Mouse (Mus musculus) splenic B cell, adult 2 months (primary cell): ENCODE data around the gene Polr1c.

Experiments
- DNase-seq: peaks from one replicate; pipeline ENCODE4 v3.0.0-alpha.2; 2011; ENCODE audit warnings: low read depth, low spot score
- H3K27me3 ChIP-seq: 2 replicates; pipeline ENCODE4 v1.6.1; 2012; ENCODE audit warnings: mild to moderate bottlenecking, low read length, moderate library complexity, mixed read lengths; ENCODE audit not compliant: control insufficient read depth, poor library complexity, insufficient read depth, severe bottlenecking
- H3K36me3 ChIP-seq: 2 replicates; pipeline ENCODE4 v1.6.1; 2012; ENCODE audit warnings: mild to moderate bottlenecking, low read length, moderate library complexity, mixed read lengths; ENCODE audit not compliant: control insufficient read depth, poor library complexity, insufficient read depth, severe bottlenecking

Polr1c gene

DNA sequence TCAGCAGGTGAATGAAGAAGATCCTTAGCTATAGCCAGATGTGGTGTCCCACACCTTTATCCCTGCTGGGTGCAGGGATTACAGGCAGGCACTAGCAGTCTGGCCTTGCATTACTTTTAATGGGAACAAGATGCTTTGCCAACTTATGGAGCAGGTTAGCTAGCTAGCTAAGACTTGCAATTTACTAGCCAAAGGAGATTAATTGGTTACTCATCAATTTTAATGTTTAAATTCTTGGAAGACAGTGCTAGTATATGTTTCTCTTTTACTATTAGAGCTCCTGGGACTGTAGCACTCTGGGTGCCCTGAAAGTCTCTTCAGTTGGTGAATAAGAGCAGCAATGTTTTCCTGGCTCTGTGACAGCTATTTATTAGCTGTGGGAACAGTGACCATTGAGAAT, 41.2 kb downstream of the Polr1c start:
- H3K36me3 ChIP-seq = peaks cover 16% of the 10 kb centered on the region
- DNase-seq = no peak
- H3K27me3 ChIP-seq = no peaks in the 10 kb centered on the region

DNA sequence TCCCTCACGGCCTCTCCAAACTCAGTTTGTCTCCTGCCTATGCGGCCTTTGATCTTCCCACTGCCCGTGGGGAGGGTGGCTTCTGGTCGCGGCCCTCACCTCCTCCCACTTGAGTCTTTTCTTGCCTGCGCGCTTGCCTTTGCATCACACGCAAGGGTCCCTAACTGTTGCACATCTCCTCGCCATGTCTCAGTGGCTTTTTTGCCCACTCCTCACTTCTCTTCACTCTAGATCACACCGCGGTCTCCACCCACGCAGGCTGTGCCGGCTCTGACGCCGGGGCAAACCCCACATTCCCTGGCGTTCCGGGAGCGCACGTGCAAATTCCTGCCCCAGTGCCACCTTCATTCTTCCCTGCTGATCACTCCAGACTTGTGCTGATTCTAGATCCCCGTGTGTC, 44.8 kb downstream of the Polr1c start:
- peaks cover 9% of the 10 kb centered on the region for H3K36me3 ChIP-seq
- no peak for DNase-seq
- H3K27me3 ChIP-seq = no peaks in the 10 kb centered on the region

DNA sequence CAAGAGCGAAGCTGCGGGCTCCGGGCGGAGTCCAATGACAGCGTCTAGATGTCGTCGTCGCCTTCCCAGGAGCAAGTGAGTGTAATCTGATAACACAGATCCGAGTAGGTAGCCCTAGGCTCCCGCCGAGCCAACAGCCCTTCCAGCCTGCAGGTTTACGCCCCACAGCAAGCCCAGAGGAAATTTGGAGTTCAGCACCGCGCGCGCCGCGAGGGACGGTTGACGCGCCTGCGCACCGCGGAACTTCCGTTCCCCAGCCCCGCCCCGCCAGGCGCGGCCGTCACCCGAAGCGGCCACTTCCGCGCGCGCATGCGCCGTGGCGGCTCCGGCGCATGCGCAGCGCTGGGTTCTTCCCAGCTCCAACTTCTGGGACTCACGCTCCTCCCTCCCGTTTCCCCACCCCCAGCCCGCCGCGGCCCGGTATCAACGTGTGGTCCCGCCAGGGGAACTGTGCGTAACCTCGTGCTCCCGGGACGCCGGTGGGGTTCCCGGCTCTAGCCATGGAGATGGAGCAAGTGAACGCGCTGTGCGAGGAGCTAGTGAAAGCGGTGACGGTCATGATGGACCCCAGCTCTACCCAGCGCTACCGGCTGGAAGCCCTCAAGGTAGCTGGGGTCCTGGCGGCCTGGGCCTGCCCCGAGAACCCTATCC, 45.3 kb downstream of the Polr1c start, which contains the start of the genes Polh and Xpo5:
TSS of gene Polh (minus strand) at position 225 of the 651 bp plus-strand sequence.
TSS of gene Xpo5 (plus strand) at position 362 of the 651 bp plus-strand sequence.
- peak; percentile 96 for DNase-seq
- Histone ChIP-seq H3K27me3 (no peaks in the 10 kb centered on the region), H3K36me3 (peaks cover 6% of the 10 kb centered on the region)

DNA sequence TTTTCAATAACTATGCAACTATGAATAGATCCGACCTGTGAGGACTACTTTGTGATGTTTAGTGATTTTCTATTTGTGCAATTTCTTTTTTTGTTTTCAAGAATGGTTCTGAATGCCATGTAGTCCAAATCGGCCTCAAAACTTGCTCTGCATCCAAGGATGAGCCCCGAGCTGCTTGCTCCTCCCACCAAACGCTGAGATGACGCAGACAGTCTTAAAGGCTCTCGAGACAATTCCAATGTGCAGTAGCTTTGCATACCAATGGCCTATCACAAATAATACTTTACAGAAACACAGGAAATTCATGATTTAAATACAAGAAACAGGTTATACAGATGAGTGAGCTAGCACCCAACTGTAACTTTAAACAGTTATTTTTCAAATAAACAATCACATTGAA, 46.7 kb downstream of the Polr1c start:
- Histone ChIP-seq H3K36me3 (0 out of 2 replicates have a peak, but pooled peaks cover 2% of the 10 kb centered on the region), H3K27me3 (no peaks in the 10 kb centered on the region)
- peak; percentile 9 for DNase-seq
